Mouse (Mus musculus) C2C12 (cell line): ENCODE results near the gene Zfp963.

Experiments
- CTCF ChIP-seq: IDR thresholded peaks from one replicate; pipeline ENCODE4 v1.5.1; 2011; ENCODE audit not compliant: control insufficient read depth, insufficient read depth, insufficient read length
- MAX ChIP-seq: IDR thresholded peaks from one replicate; pipeline ENCODE4 v1.6.1; 2011; ENCODE audit warnings: mild to moderate bottlenecking, control low read depth
- MYOD1 ChIP-seq: IDR thresholded peaks from one replicate; pipeline ENCODE4 v1.6.1; 2011; ENCODE audit warnings: low read depth; ENCODE audit not compliant: control insufficient read depth, insufficient read length
- MYOG ChIP-seq: IDR thresholded peaks from one replicate; pipeline ENCODE4 v1.6.1; 2011; ENCODE audit not compliant: control insufficient read depth, insufficient read length; ENCODE audit errors: extremely low read depth
- USF1 ChIP-seq: IDR thresholded peaks from one replicate; pipeline ENCODE4 v1.6.1; 2011; ENCODE audit warnings: low read depth, mild to moderate bottlenecking, control low read depth, moderate library complexity

- TF ChIP-seq CTCF (no peak), MYOG (no peak), MAX (no peak), USF1 (no peak), MYOD1 (no peak)
Observed at GRCm38 (mm10) chr8:69749544-69750454, at the start of gene Zfp963.
